ENCODE assay signal across 18 mouse cellular contexts in the genomic region with DNA sequence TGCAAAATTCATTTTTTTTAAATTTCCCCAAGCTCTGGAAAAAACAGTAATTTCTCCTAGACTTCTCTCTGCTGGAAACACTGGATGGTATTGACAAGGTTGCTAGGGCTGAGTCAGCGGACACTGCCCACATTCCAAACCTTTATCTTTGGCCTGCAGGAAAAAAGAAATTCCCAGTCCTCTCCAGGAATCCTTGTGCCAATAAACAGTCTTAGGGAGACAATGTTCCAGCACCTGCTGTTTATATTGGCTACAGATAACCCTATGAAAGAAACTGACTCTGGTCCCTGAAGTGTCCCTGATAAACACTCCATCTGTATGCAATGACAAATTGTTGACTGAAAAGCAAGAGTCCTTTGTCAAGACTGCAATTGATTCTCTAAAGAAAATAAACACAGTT.
DNase-seq lines count a peak whose midpoint lies in the region; ATAC-seq lines count a peak whose summit lies in the region.
"Had no signal": no experiment of that assay in that cellular context is flagged by ENCODE, and none has a peak within 500 bp of the region (broad histone marks: within the 10 kb centered on the region; RNA-seq: fewer than 3 reads in every experiment).

No protein-coding gene starts in this region.

- H3K36me3 ChIP-seq in hindbrain, embryonic 14.5 days (replicated peaks; ENCODE audit: control insufficient read depth, insufficient read depth): no peaks in the 10 kb centered on the region
- no peaks in the 10 kb centered on the region for H3K36me3 ChIP-seq in hindbrain, embryonic 10.5 days
- H3K36me3 ChIP-seq: embryonic facial prominence, embryonic 13.5 days; heart, embryonic 15.5 days; midbrain, embryonic 12.5 days had no signal

- DNase-seq in hindbrain, embryonic 14.5 days (ENCODE audit: low spot score): peak; percentile 10
- no peak for DNase-seq in hindbrain, embryonic 10.5 days (ENCODE audit: low spot score)
- DNase-seq in heart, adult 8-10 months (ENCODE audit: low spot score): peak; percentile 70
- DNase-seq in heart, postnatal 4 days: peak; percentile 6
- DNase-seq in skeletal muscle tissue, adult 2 months (ENCODE audit: low read depth, low spot score): peak; percentile 23
- DNase-seq in cerebellum, adult 18-20 months: no peak
- no peak for DNase-seq in MN1 (ENCODE audit: low spot score)
- DNase-seq: B cell, adult 2 months; cerebellum, adult 9-10 months; kidney, adult 11 months; kidney, postnatal 4 days; right cerebral cortex, postnatal 4 days; thymus, postnatal 36 days had no signal

- no peak overlapping the region for H3K9ac ChIP-seq in hindbrain, embryonic 14.5 days
- H3K9ac ChIP-seq: embryonic facial prominence, embryonic 13.5 days; heart, embryonic 15.5 days; midbrain, embryonic 12.5 days had no signal

- no peak for ATAC-seq in hindbrain, embryonic 14.5 days (ENCODE audit: low FRiP score)
- ATAC-seq: hindbrain, postnatal 0 days; Patski had no signal

- WGBS in hindbrain, embryonic 14.5 days: 85% methylated on average over 1 of the region's 1 CpGs
- 35% methylated on average over 1 of the region's 1 CpGs for WGBS in hindbrain, embryonic 10.5 days

- no peaks in the 10 kb centered on the region for H3K27me3 ChIP-seq in hindbrain, embryonic 14.5 days (ENCODE audit: control insufficient read depth, insufficient read depth, low read length)
- no peaks in the 10 kb centered on the region for H3K27me3 ChIP-seq in hindbrain, embryonic 10.5 days (ENCODE audit: insufficient read depth, poor library complexity, severe bottlenecking)
- H3K27me3 ChIP-seq: embryonic facial prominence, embryonic 13.5 days; heart, embryonic 15.5 days; midbrain, embryonic 12.5 days; Patski had no signal

- H3K4me3 ChIP-seq in hindbrain, embryonic 14.5 days (replicated peaks; ENCODE audit: low read length): no peak overlapping the region
- H3K4me3 ChIP-seq in hindbrain, embryonic 10.5 days: no peak overlapping the region
- H3K4me3 ChIP-seq: embryonic facial prominence, embryonic 13.5 days; heart, embryonic 15.5 days; midbrain, embryonic 12.5 days had no signal

- H3K4me1 ChIP-seq in hindbrain, embryonic 14.5 days (replicated peaks; ENCODE audit: control insufficient read depth, insufficient read depth, low read length): peaks cover 6% of the 10 kb centered on the region; the same call in 1 of the 2 replicates
- 0 out of 2 replicates have a peak, but pooled peaks cover 4% of the 10 kb centered on the region for H3K4me1 ChIP-seq in hindbrain, embryonic 10.5 days (replicated peaks)
- H3K4me1 ChIP-seq: heart, embryonic 15.5 days had no signal

- H3K9me3 ChIP-seq in hindbrain, embryonic 14.5 days (ENCODE audit: control insufficient read depth, low read length): no peaks in the 10 kb centered on the region
- no peaks in the 10 kb centered on the region for H3K9me3 ChIP-seq in hindbrain, embryonic 10.5 days
- H3K9me3 ChIP-seq: embryonic facial prominence, embryonic 13.5 days; heart, embryonic 15.5 days; midbrain, embryonic 12.5 days had no signal

- no peak overlapping the region for H3K4me2 ChIP-seq in hindbrain, embryonic 14.5 days (replicated peaks)
- H3K4me2 ChIP-seq: embryonic facial prominence, embryonic 13.5 days; heart, embryonic 15.5 days; midbrain, embryonic 12.5 days had no signal

- no peak overlapping the region for H3K27ac ChIP-seq in hindbrain, embryonic 14.5 days
- no peak overlapping the region for H3K27ac ChIP-seq in hindbrain, embryonic 10.5 days
- H3K27ac ChIP-seq: embryonic facial prominence, embryonic 13.5 days; heart, embryonic 15.5 days; hindbrain, postnatal 0 days; midbrain, embryonic 12.5 days had no signal

Comparison
In these comparisons a context has a peak if more than half of its experiments do, and no peak if none do; other contexts are left out.
1. DNase-seq: peak in hindbrain, embryonic 14.5 days (single experiment), heart, adult 8-10 months (single experiment), heart, postnatal 4 days (single experiment) and skeletal muscle tissue, adult 2 months (single experiment); none in hindbrain, embryonic 10.5 days (single experiment), cerebellum, adult 18-20 months (0 of 2) and MN1 (single experiment).